Mouse (Mus musculus): ENCODE results near the gene Rab38. TPM values are rescaled to one million over a fixed set of nuclear protein-coding genes. Genes with fewer than 3 reads are reported as not detected.
A peak's percentile ranks its signal among the peaks of the same experiment; 100 is the strongest.

Gene Rab38
- polyA plus RNA-seq (2015; fragmentation: Nextera tagmentation; extraction: Ambion mirVana), result 1.2 and 1.5 TPM in 2 replicates

- H3K4me1 ChIP-seq, result peaks cover 10% of the 10 kb centered on the region
- no peak within 1 kb of the TSS for H3K27ac ChIP-seq
- H3K4me2 ChIP-seq, result peak within 1 kb of the TSS; percentile 98
- peak within 1 kb of the TSS; percentile 50 for H3K4me3 ChIP-seq
- under 1% methylated on average over 35 of the region's 35 CpGs for WGBS
- H3K9ac ChIP-seq, result peak within 1 kb of the TSS; percentile 33; the same call in 1 of the 2 replicates
- H3K27me3 ChIP-seq (replicated peaks), result no peaks in the 10 kb centered on the region
- H3K36me3 ChIP-seq (replicated peaks), result no peaks in the 10 kb centered on the region
- peak; percentile 95 for ATAC-seq (replicated peaks)
- no peaks in the 10 kb centered on the region for H3K9me3 ChIP-seq
Measured at GRCm38 (mm10) chr7:88429786-88430691, at the start of gene Rab38. TSS of gene Rab38 (plus strand) at chr7:88430273.

DNA sequence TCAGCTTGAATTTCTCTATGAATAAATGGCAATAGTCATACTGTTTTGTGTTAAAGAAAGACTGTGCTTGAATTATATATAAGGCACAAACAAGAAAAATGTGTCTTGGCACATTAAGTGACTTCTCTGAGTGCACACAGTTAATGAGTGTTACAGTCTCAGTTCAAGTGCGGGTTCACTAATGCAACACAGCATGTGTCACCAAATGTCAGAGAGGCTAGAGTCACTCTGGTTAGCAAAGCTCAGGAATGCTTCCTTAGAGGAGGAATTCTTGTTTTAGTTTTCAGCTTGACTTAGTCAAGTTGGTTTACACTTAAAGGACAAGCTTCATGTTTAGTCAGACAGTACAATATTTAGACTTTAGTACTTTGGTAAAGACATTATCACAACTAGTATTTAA, 35.5 kb upstream of the Rab38 start:
- ATAC-seq (replicated peaks), result no peak
- WGBS, result 80% methylated on average over 1 of the region's 1 CpGs
- Histone ChIP-seq H3K4me1 (no peaks in the 10 kb centered on the region), H3K4me3 (no peak overlapping the region), H3K27ac (no peak overlapping the region), H3K36me3 (replicated peaks) (no peaks in the 10 kb centered on the region), H3K27me3 (replicated peaks) (no peaks in the 10 kb centered on the region), H3K4me2 (no peak overlapping the region), H3K9ac (no peak overlapping the region), H3K9me3 (no peaks in the 10 kb centered on the region)

DNA sequence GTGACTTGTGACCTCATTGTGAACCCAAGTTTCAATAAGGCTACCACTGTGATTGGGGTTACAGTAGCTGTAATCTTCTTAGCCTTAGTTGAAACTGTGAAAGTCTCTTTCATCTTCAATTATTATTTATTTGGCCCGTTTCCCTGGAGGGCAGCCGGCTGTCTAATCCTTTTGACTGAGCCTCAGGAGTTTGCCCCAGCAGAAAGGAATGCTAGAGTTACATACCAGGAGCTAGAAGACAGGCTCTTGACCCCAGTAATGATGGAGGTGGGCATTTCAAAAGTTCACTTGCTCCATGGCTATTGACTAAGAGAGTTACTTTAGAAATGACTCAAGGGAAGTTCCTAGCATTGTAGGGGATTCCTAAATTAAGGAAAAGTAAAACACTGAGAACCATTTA, 34.3 kb upstream of the Rab38 start:
- no peaks in the 10 kb centered on the region for H3K36me3 ChIP-seq (replicated peaks)
- no peak overlapping the region for H3K4me3 ChIP-seq
- no peak overlapping the region for H3K4me2 ChIP-seq
- no peaks in the 10 kb centered on the region for H3K27me3 ChIP-seq (replicated peaks)
- no peaks in the 10 kb centered on the region for H3K9me3 ChIP-seq
- ATAC-seq (replicated peaks), result no peak
- H3K27ac ChIP-seq, result no peak overlapping the region
- WGBS, result 21% methylated on average over 2 of the region's 2 CpGs
- no peaks in the 10 kb centered on the region for H3K4me1 ChIP-seq
- no peak overlapping the region for H3K9ac ChIP-seq

DNA sequence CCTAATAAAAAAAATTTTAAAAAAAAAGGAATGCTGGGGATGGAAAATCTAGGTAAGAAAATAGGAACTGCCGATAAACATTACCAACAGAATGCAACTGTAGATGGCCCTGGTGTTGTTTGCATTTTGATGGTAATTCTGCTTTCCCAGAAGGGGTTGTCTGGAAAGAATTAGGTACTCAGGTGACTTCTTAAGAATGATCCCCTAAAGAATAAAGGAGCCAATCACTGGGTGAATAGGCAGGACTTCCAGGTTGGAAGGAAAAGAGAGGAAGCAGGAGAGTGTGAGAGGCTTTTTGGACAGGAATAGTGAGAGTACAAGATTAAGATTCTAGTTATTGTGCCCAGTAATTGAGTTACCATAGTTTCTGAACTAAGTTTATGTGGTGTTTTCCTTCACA, 24.8 kb upstream of the Rab38 start:
- Histone ChIP-seq H3K4me1 (no peaks in the 10 kb centered on the region), H3K27me3 (replicated peaks) (no peaks in the 10 kb centered on the region), H3K9me3 (no peaks in the 10 kb centered on the region), H3K27ac (no peak overlapping the region), H3K4me3 (no peak overlapping the region), H3K4me2 (no peak overlapping the region), H3K36me3 (replicated peaks) (no peaks in the 10 kb centered on the region), H3K9ac (no peak overlapping the region)
- ATAC-seq (replicated peaks), result no peak
- WGBS, result 98% methylated on average over 1 of the region's 1 CpGs

DNA sequence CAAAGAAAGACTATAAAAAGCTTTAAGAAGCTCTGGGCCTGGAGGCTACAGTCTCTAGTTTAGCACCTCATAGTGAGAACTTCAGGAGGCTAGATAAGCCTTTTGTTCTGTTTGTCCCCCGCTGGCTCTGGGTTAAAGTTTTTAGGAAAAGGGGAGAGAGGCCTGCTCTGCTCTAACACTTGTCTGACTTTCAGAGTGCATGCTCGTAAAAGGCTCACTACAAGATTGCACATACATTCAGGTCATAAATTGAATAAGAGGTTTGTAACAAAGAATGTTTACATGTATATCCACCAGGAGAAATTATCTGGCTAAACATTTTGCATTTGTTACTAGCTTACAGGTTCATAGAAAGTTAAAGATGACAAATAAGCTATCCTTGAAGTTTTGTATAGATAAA, 23.6 kb upstream of the Rab38 start:
- 76% methylated on average over 2 of the region's 2 CpGs for WGBS
- no peak overlapping the region for H3K9ac ChIP-seq
- no peak overlapping the region for H3K4me3 ChIP-seq
- H3K36me3 ChIP-seq (replicated peaks), result no peaks in the 10 kb centered on the region
- H3K4me2 ChIP-seq, result no peak overlapping the region
- no peaks in the 10 kb centered on the region for H3K4me1 ChIP-seq
- H3K27me3 ChIP-seq (replicated peaks), result no peaks in the 10 kb centered on the region
- no peak for ATAC-seq (replicated peaks)
- no peak overlapping the region for H3K27ac ChIP-seq
- no peaks in the 10 kb centered on the region for H3K9me3 ChIP-seq

- Histone ChIP-seq H3K9me3 (no peaks in the 10 kb centered on the region), H3K4me1 (no peaks in the 10 kb centered on the region), H3K4me3 (no peak overlapping the region), H3K36me3 (replicated peaks) (no peaks in the 10 kb centered on the region), H3K27me3 (replicated peaks) (no peaks in the 10 kb centered on the region), H3K9ac (no peak overlapping the region), H3K27ac (no peak overlapping the region), H3K4me2 (no peak overlapping the region)
- no peak for ATAC-seq (replicated peaks)
Measured at GRCm38 (mm10) chr7:88421821-88422220, 8.3 kb upstream of the Rab38 start.

GRCm38 (mm10) chr7:88423889-88424288, 6.2 kb upstream of the Rab38 start:
- no peaks in the 10 kb centered on the region for H3K36me3 ChIP-seq (replicated peaks)
- no peak overlapping the region for H3K4me3 ChIP-seq
- no peak overlapping the region for H3K9ac ChIP-seq
- H3K4me1 ChIP-seq, result no peaks in the 10 kb centered on the region
- no peaks in the 10 kb centered on the region for H3K9me3 ChIP-seq
- ATAC-seq (replicated peaks), result no peak
- no peaks in the 10 kb centered on the region for H3K27me3 ChIP-seq (replicated peaks)
- 86% methylated on average over 2 of the region's 2 CpGs for WGBS
- no peak overlapping the region for H3K4me2 ChIP-seq
- no peak overlapping the region for H3K27ac ChIP-seq

DNA sequence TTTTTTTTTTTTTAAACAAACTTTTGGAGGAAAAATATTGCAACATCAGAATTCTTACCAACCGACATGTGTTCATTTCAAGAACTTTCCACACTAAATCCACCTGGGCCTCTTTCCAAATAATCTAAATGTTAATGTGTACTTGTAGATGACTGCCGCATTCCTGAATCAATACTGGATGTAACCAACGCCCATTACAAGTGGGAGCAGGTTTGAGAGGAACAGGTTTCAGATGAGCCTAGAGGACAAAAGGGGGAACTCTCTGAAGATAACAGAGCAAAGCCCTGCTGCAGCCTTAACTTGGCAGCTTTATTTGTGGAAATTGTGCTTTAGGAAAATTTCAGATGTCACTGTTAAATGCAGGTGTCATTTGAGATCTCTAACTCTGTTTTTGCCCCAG, 4.3 kb upstream of the Rab38 start:
- WGBS, result 81% methylated on average over 3 of the region's 3 CpGs

GRCm38 (mm10) chr7:88427484-88427883, 2.6 kb upstream of the Rab38 start:
- Histone ChIP-seq H3K27ac (no peak overlapping the region), H3K4me2 (no peak overlapping the region), H3K9ac (no peak overlapping the region), H3K4me3 (no peak overlapping the region), H3K4me1 (peaks cover 10% of the 10 kb centered on the region), H3K27me3 (replicated peaks) (no peaks in the 10 kb centered on the region), H3K9me3 (no peaks in the 10 kb centered on the region), H3K36me3 (replicated peaks) (no peaks in the 10 kb centered on the region)
- 86% methylated on average over 3 of the region's 3 CpGs for WGBS
- no peak for ATAC-seq (replicated peaks)

More for the DNA sequence above, 4.3 kb upstream of the Rab38 start:
- no peaks in the 10 kb centered on the region for H3K9me3 ChIP-seq
- H3K4me3 ChIP-seq, result no peak overlapping the region
- peaks cover 8% of the 10 kb centered on the region for H3K4me1 ChIP-seq
- no peak for ATAC-seq (replicated peaks)
- no peaks in the 10 kb centered on the region for H3K36me3 ChIP-seq (replicated peaks)
- H3K27me3 ChIP-seq (replicated peaks), result no peaks in the 10 kb centered on the region
- no peak overlapping the region for H3K4me2 ChIP-seq
- no peak overlapping the region for H3K9ac ChIP-seq
- H3K27ac ChIP-seq, result no peak overlapping the region

DNA sequence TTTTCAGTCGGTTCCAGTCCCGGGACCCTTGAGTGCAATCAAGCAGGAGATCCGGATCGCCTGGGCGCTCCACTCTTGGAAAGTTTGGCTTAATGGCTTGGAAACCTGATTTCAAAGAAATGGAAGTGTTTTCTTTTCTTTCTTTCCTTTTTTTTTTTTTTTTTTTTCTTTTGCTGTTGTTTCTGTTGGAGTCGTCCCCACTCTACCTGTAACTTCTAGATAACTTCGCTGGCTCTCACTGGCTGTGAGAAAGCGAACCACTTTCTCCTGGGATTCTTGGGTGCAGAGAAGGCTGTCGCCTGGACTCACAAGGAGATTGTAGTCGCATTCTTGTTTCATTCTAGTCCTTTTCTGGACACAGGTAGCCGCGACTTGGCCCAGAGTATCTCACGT, 615 bp downstream of the Rab38 start:
- no peak for ATAC-seq (replicated peaks)
- H3K4me1 ChIP-seq, result peaks cover 10% of the 10 kb centered on the region
- peak overlapping the region; percentile 50 for H3K4me3 ChIP-seq
- H3K9ac ChIP-seq, result peak overlapping the region; percentile 33; the same call in 1 of the 2 replicates
- no peak overlapping the region for H3K27ac ChIP-seq
- H3K27me3 ChIP-seq (replicated peaks), result no peaks in the 10 kb centered on the region
- H3K9me3 ChIP-seq, result no peaks in the 10 kb centered on the region
- peak overlapping the region; percentile 98 for H3K4me2 ChIP-seq
- 7% methylated on average over 13 of the region's 13 CpGs for WGBS
- H3K36me3 ChIP-seq (replicated peaks), result no peaks in the 10 kb centered on the region

- H3K27ac ChIP-seq, result no peak overlapping the region
- H3K4me2 ChIP-seq, result no peak overlapping the region
- no peaks in the 10 kb centered on the region for H3K36me3 ChIP-seq (replicated peaks)
- H3K27me3 ChIP-seq (replicated peaks), result no peaks in the 10 kb centered on the region
- ATAC-seq (replicated peaks), result no peak
- no peaks in the 10 kb centered on the region for H3K9me3 ChIP-seq
- H3K4me3 ChIP-seq, result no peak overlapping the region
- H3K4me1 ChIP-seq, result no peaks in the 10 kb centered on the region
- H3K9ac ChIP-seq, result no peak overlapping the region
Measured at GRCm38 (mm10) chr7:88440301-88440700, 10.2 kb downstream of the Rab38 start.

DNA sequence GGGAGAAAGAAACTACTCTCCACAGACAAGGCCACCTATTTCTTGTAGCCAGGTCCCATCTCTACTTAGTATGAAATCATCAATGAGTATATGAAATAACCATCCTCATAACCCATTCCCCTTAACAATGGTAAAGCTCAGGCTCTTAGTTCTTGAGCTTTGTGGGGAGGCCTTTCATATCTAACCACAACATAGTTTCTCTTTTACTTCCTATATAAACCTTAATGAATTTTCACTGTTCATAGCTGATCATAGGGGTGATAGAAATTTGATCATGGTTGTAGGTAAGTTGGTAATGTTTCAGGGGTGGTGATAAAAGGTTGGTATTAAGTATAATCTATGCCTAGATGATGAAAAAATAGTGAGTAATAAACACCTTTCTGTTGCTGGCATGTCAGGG, 12.6 kb downstream of the Rab38 start:
- no peaks in the 10 kb centered on the region for H3K36me3 ChIP-seq (replicated peaks)
- H3K27me3 ChIP-seq (replicated peaks), result no peaks in the 10 kb centered on the region
- no peak overlapping the region for H3K4me3 ChIP-seq
- H3K4me2 ChIP-seq, result no peak overlapping the region
- ATAC-seq (replicated peaks), result no peak
- H3K4me1 ChIP-seq, result no peaks in the 10 kb centered on the region
- no peak overlapping the region for H3K27ac ChIP-seq
- H3K9me3 ChIP-seq, result no peaks in the 10 kb centered on the region
- no peak overlapping the region for H3K9ac ChIP-seq

DNA sequence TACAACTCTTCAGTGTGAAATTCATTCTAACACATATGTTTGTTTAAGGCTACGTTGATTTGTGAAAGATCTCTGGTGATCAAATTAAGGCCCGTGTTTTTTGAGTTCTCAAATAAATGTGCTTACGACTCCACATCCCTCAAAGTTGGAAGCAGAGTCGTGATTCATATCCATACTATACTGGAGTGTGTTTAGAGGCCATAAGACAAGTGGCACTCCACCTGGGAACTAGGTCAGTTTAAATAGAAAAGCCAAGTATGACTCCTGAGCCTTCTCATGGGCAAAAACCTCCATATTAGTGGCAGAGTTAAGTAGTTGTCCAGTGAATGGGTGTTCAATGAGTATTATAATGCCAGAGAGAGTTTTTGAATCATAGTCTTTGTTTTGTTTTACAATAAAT, 13.4 kb downstream of the Rab38 start:
- H3K4me3 ChIP-seq, result no peak overlapping the region
- H3K4me2 ChIP-seq, result no peak overlapping the region
- H3K9me3 ChIP-seq, result no peaks in the 10 kb centered on the region
- no peak overlapping the region for H3K9ac ChIP-seq
- H3K4me1 ChIP-seq, result no peaks in the 10 kb centered on the region
- no peaks in the 10 kb centered on the region for H3K27me3 ChIP-seq (replicated peaks)
- no peaks in the 10 kb centered on the region for H3K36me3 ChIP-seq (replicated peaks)
- 82% methylated on average over 4 of the region's 4 CpGs for WGBS
- ATAC-seq (replicated peaks), result no peak
- H3K27ac ChIP-seq, result no peak overlapping the region

All from midbrain, embryonic 15.5 days (tissue).